8 mouse cellular contexts compared by ENCODE assay signal in genomic region chr12:111896908-111897661, GRCm38 (mm10). TPM values are rescaled to one million over a fixed set of nuclear protein-coding genes. Genes with fewer than 3 reads are reported as not detected.
A peak's percentile ranks its signal among the peaks of the same experiment; 100 is the strongest.
DNase-seq lines count a peak whose midpoint lies in the region; ATAC-seq lines count a peak whose summit lies in the region.

No protein-coding gene starts in this region.

- 16% methylated on average over 7 of the region's 7 CpGs for WGBS in heart, embryonic 16.5 days
- WGBS in stomach, embryonic 15.5 days = 33% methylated on average over 7 of the region's 7 CpGs
- WGBS in hindbrain, embryonic 16.5 days = 52% methylated on average over 7 of the region's 7 CpGs

- no peaks in the 10 kb centered on the region for H3K36me3 ChIP-seq in heart, embryonic 16.5 days (ENCODE audit: control insufficient read depth, insufficient read depth)
- no peaks in the 10 kb centered on the region for H3K36me3 ChIP-seq in stomach, embryonic 15.5 days
- no peaks in the 10 kb centered on the region for H3K36me3 ChIP-seq in hindbrain, embryonic 16.5 days (ENCODE audit: control insufficient read depth, insufficient read depth, low read length)

- H3K4me2 ChIP-seq in heart, embryonic 16.5 days (ENCODE audit: low read depth, low read length) = peak overlapping the region; percentile 28
- no peak overlapping the region for H3K4me2 ChIP-seq in stomach, embryonic 15.5 days
- H3K4me2 ChIP-seq in hindbrain, embryonic 16.5 days (ENCODE audit: low read length) = no peak overlapping the region

- H3K27ac ChIP-seq in heart, embryonic 16.5 days (ENCODE audit: low read length) = peak overlapping the region; percentile 84
- H3K27ac ChIP-seq in stomach, embryonic 15.5 days = peak overlapping the region; percentile 77
- no peak overlapping the region for H3K27ac ChIP-seq in hindbrain, embryonic 16.5 days (ENCODE audit: low read depth, low read length)

- peak; percentile 83 for ATAC-seq in heart, embryonic 16.5 days (replicated peaks; ENCODE audit: extremely low read depth, insufficient read depth, low FRiP score)
- ATAC-seq in stomach, embryonic 15.5 days (ENCODE audit: insufficient read depth, low FRiP score, low read depth) = peak; percentile 84
- no peak for ATAC-seq in hindbrain, embryonic 16.5 days

- peak overlapping the region; percentile 9; the same call in 1 of the 2 replicates for H3K9ac ChIP-seq in heart, embryonic 16.5 days (ENCODE audit: low read length)
- no peak overlapping the region for H3K9ac ChIP-seq in stomach, embryonic 15.5 days
- H3K9ac ChIP-seq in hindbrain, embryonic 16.5 days (ENCODE audit: low read depth, low read length) = no peak overlapping the region

- H3K4me3 ChIP-seq in heart, embryonic 16.5 days (ENCODE audit: low read length) = no peak overlapping the region
- no peak overlapping the region for H3K4me3 ChIP-seq in stomach, embryonic 15.5 days (replicated peaks)
- H3K4me3 ChIP-seq in hindbrain, embryonic 16.5 days (ENCODE audit: low read length) = no peak overlapping the region

- no peaks in the 10 kb centered on the region for H3K9me3 ChIP-seq in heart, embryonic 16.5 days (replicated peaks; ENCODE audit: control insufficient read depth, low read length)
- no peaks in the 10 kb centered on the region for H3K9me3 ChIP-seq in stomach, embryonic 15.5 days
- no peaks in the 10 kb centered on the region for H3K9me3 ChIP-seq in hindbrain, embryonic 16.5 days (ENCODE audit: control insufficient read depth, low read length)

- H3K4me1 ChIP-seq in heart, embryonic 16.5 days (ENCODE audit: control insufficient read depth, insufficient read depth, low read length) = peaks cover 46% of the 10 kb centered on the region
- peaks cover 31% of the 10 kb centered on the region for H3K4me1 ChIP-seq in stomach, embryonic 15.5 days
- peaks cover 9% of the 10 kb centered on the region for H3K4me1 ChIP-seq in hindbrain, embryonic 16.5 days (ENCODE audit: control insufficient read depth, insufficient read depth, low read depth, low read length)

- H3K27me3 ChIP-seq in heart, embryonic 16.5 days (ENCODE audit: control insufficient read depth, insufficient read depth, low read length) = no peaks in the 10 kb centered on the region
- H3K27me3 ChIP-seq in stomach, embryonic 15.5 days (replicated peaks) = no peaks in the 10 kb centered on the region
- no peaks in the 10 kb centered on the region for H3K27me3 ChIP-seq in hindbrain, embryonic 16.5 days (replicated peaks; ENCODE audit: control insufficient read depth, insufficient read depth, low read length)

- DNase-seq in adrenal gland, adult 8-10 months = peak; percentile 35
- no peak for DNase-seq in adrenal gland, adult 18-20 months (ENCODE audit: low spot score in 2 of 2)
- DNase-seq in MN1 (ENCODE audit: low spot score) (peak; percentile 78), liver (peak; percentile 79)
- DNase-seq in cerebellum, postnatal 10 days = no peak

RNA-seq across cellular contexts. Expression of gene Ppp1r13b, which starts 10.8 kb away (rescaled TPM):
- total RNA-seq in adrenal gland, adult 8-10 months (2022) = 10 to 100 TPM; 16.0 to 26.6 (median 18.7) TPM
- total RNA-seq in adrenal gland, adult 18-20 months (2021) = 10 to 100 TPM; 16.2 to 19.4 TPM
- polyA plus RNA-seq in heart, embryonic 16.5 days (2015; fragmentation: Nextera tagmentation; extraction: Ambion mirVana) = 11.2 and 13.6 TPM in 2 replicates
- polyA plus RNA-seq in stomach, embryonic 15.5 days (2015; fragmentation: Nextera tagmentation; extraction: Ambion mirVana) = 22.8 and 22.9 TPM in 2 replicates
- 17.9 and 36.4 TPM in 2 replicates for polyA plus RNA-seq in hindbrain, embryonic 16.5 days (2015; fragmentation: Nextera tagmentation; extraction: Ambion mirVana)

Comparison
In these comparisons a context has a peak if more than half of its experiments do, and no peak if none do; other contexts are left out.
1. DNase-seq: peak in adrenal gland, adult 8-10 months (single experiment), MN1 (single experiment) and liver (single experiment); none in adrenal gland, adult 18-20 months (0 of 2) and cerebellum, postnatal 10 days (0 of 2).